Mouse (Mus musculus): ENCODE measurements around the gene Ddr2.
"Not testable (repeated sequence)": the region's sequence is repeated elsewhere in the genome, so short reads cannot be mapped to it uniquely, and the experiment has no call there.

The Ddr2 gene

GRCm38 (mm10) chr1:170110516-170111332 lies at the start of gene Ddr2:
TSS of gene Ddr2 (minus strand) at chr1:170110762.
- DNase-seq, result peak; percentile 44

DNA sequence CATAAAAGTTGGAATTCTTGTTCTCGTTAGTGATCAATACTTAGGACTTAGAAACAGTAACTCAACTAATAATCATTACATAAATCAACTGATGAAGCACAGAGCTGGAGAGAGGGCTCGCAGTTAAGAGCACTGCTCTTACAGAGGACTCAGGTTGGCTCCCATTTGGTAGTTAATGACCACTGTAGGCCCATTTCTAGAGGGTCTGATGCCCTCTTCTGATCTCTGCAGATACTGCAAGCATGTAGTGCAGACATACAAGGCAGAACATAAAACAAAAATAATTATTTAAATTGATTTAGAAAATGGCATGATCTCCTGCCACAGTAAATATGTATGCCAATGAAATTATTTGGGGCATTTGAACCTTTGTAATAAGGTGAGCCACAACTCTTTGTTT lies 49.1 kb upstream of the Ddr2 start:
- no peak for DNase-seq

- DNase-seq, result no peak
Observed at GRCm38 (mm10) chr1:170155761-170156160, 45.2 kb upstream of the Ddr2 start.

GRCm38 (mm10) chr1:170155298-170155697 lies 44.7 kb upstream of the Ddr2 start:
- DNase-seq, result no peak

DNA sequence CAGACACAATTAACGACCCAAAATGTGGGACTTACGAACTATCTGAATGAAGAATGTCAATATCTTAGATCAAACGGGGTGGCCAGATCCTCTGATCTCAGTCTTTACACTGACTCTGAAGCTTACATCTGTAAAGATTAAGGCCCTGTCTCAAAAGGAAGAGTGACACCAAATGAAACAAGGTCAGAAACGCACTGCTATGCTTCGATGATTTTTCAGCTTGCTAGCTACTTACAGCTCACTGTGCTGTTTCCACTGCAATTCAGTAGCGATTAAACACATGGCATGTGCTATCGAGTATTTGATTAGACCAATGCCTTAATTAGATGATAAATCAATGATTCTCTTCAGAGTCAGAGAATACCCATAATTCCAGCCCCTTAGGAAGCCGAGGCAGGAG lies 43.4 kb upstream of the Ddr2 start:
- DNase-seq, result no peak

- DNase-seq, result no peak
Observed at GRCm38 (mm10) chr1:170152552-170152951, 42.0 kb upstream of the Ddr2 start.

- no peak for DNase-seq
Observed at GRCm38 (mm10) chr1:170150870-170151269, 40.3 kb upstream of the Ddr2 start.

DNA sequence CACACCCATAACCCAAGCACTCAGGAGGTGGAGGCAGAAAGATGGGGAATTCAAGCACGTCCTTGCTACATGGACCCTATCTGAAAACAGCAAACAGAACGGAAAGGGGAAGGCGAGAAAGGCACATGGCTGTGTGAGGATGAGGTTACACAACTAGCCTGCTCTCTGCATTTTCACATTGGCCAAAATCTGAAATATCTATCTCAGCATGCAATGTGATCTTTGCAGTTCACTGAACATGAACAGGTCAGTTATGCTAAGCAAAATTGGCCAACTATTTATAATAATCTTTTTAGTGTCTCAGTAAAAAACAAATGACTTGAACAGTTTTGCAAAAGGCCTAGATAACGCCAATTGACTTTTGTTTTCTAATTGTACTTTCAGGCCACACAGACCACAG lies 39.2 kb upstream of the Ddr2 start:
- DNase-seq, result no peak

- DNase-seq, result no peak
Observed at GRCm38 (mm10) chr1:170148536-170148935, 38.0 kb upstream of the Ddr2 start.

DNA sequence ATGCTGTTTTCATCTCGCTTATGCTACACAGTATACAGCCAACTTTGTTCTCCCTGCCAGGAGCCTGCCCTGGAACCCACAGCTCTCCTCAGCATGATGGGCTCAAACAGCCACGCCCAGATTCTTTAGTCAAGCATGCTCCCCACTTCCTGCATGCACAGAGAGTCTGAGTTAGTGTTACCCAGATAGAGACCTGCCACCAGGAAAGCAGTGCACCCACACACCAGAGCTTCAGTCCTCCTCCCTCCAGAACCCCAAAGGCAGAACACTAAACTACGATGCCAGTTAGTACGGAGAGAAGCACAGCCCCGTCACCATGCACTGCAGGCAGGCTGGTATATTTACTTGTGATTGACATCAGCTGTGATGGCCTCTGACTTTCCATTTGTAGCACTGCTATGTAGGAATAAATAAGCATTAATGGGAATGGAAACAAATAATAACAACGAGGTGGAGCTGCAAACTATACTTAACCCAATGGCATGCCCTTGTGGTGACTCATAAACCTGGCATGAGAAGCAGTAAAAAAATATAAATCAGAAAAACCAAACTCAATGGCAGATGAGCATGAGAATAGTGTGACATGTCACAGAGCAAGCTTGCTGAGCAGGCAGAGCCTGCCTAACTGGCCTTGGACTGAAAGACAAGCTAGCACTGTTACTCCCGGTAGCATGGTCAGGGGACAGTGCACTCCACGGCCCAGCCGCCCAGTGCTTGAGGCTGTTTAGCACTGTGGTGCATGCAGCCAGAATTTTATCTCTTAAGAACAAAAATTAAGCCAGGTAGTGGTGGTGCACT lies 37.3 kb upstream of the Ddr2 start:
- no peak for DNase-seq

DNA sequence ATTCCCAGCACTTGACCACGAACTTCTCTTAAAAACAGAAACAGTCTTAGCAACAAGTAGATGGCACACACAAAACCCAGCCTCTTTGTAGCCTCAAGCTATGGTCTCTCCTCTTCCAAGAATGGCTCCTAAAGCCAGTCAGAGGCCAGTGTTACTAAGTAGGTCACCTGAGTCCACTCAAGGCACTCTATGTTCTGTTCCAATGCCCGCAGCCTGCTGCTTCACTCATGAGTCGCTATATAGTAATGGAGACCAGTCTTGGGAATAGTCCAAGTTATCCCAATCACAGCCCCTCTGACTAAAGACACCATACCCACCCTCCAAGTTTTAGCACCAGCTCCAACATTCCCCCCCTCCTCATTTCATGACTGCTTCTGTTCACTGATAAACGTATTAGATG lies 35.0 kb upstream of the Ddr2 start:
- DNase-seq, result no peak

GRCm38 (mm10) chr1:170142256-170142871 lies 31.8 kb upstream of the Ddr2 start:
- no peak for DNase-seq

- DNase-seq, result no peak
Observed at GRCm38 (mm10) chr1:170141626-170142025, 31.1 kb upstream of the Ddr2 start.

GRCm38 (mm10) chr1:170136351-170137009 lies 25.9 kb upstream of the Ddr2 start:
- peak; percentile 26 for DNase-seq

DNA sequence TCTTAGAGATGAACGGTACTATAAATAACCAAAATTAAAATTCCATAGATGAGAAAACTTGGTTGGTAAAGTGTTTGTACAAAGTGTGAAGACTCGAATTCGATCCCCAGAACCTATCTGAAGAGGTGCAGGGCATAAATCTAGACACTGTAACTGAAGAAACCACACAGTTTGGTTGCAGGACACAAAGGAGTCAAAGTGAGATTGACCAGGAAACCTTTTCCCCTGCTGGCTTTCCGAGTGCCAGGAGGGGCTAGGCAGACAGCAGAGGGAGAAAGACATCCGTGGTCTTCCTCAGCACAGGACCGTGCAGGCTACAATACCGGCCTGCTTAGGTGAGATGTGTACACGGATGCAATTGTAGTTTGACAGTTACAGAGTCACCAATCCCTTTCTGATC lies 23.7 kb upstream of the Ddr2 start:
- no peak for DNase-seq

DNA sequence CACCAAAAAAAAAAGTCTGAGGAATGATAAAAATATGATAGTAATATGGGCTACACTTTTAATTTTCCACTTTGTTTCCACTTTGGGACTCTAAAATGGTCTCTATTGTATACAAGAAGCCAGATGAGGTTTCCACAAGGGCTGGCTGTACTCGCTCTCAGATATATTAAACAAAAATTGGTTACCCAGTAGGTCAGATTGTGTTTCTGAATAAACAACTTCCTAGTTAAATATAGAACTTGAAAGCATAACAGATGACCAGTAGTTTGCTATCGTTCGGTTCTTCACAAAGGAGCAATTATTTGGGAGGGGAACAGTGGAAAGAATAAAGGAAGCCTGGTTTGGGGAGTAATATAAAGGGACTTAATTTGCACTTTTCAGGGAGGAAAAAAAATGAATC lies 20.4 kb upstream of the Ddr2 start:
- no peak for DNase-seq

DNA sequence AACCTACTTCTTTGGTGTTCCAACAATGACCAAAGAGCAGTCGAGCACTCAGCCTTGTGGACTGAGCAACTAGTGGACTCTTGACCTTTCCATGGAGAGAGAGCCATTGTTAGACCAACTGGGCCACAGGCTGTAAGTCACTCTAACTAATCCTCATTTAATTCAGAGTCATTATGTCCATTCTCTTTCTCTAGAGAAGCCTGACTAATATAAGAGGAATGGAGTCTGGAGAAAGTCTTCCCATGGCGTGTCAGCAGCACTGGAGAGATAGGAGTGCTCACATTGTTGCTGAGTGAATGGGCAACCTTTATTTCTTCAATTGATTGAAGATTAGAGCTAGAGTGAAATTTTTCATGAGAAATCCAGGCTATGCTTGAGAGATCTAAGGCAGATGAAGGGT lies 14.1 kb upstream of the Ddr2 start:
- no peak for DNase-seq

GRCm38 (mm10) chr1:170113616-170114015 lies 3.1 kb upstream of the Ddr2 start:
- DNase-seq, result no peak

- DNase-seq, result no peak
Observed at GRCm38 (mm10) chr1:170112261-170112660, 1.7 kb upstream of the Ddr2 start.

DNA sequence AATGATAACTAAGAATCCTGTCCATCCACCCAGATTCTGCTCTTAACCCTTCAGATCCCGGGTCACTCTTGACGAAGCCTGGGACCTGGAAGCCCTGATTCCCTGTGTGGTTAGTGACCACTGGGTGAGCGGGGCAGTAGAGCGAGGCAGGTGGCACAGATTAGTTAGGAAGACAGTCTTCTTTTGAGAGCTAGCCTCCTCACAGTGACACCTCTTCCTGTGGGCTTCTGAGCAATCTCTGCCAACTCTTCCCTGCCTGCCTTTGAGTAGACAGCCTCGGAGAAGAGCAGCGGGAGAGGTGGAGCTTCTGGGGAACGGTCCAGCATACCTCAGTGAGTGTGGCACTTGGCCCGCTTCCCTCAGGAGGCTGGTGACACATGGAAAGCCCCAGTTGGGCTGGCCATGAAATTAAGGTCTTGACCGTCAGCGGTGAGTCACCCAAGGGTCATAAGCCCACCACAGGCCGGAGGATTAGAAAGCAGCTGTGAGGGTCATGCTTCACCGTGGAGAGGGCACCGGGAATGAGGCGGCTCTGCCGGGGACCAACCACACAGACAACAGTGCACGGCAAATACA lies 1.2 kb upstream of the Ddr2 start:
- no peak for DNase-seq

GRCm38 (mm10) chr1:170109776-170110515 lies 616 bp downstream of the Ddr2 start:
- no peak for DNase-seq

- not testable (repeated sequence) for DNase-seq
Observed at GRCm38 (mm10) chr1:170102814-170103213, 7.7 kb downstream of the Ddr2 start.
